ENCODE assay signal across 8 mouse cellular contexts in genomic region chr10:127326017-127326801, GRCm38 (mm10). TPM values are rescaled to one million over a fixed set of nuclear protein-coding genes. Genes with fewer than 3 reads are reported as not detected.
A peak's percentile ranks its signal among the peaks of the same experiment; 100 is the strongest.
DNase-seq lines count a peak whose midpoint lies in the region; ATAC-seq and TF ChIP-seq lines count a peak whose summit lies in the region.

No protein-coding gene starts in this region.

- H3K4me3 ChIP-seq in heart, embryonic 12.5 days = peak overlapping the region; percentile 49
- peak overlapping the region; percentile 41 for H3K4me3 ChIP-seq in kidney, postnatal 0 days (replicated peaks; ENCODE audit: low read depth, low read length)
- H3K4me3 ChIP-seq in midbrain, embryonic 11.5 days (ENCODE audit: low read depth, low read length) = peak overlapping the region; percentile 32

- H3K9me3 ChIP-seq in heart, embryonic 12.5 days (replicated peaks) = no peaks in the 10 kb centered on the region
- H3K9me3 ChIP-seq in kidney, postnatal 0 days (replicated peaks; ENCODE audit: low read length) = no peaks in the 10 kb centered on the region
- no peaks in the 10 kb centered on the region for H3K9me3 ChIP-seq in midbrain, embryonic 11.5 days (ENCODE audit: control insufficient read depth, low read length)

- no peak for TF ChIP-seq CTCF in brain, embryonic 14.5 days (IDR thresholded peaks at IDR 0.05; ENCODE audit: borderline replicate concordance, extremely low read depth, insufficient read depth, insufficient read length)
- TF ChIP-seq CTCF in kidney, postnatal 0 days (IDR thresholded peaks at IDR 0.05; ENCODE audit: low read depth) = no peak

- DNase-seq in cerebellum, postnatal 10 days = peak; percentile 45 to 53
- no peak for DNase-seq in cerebellum, adult 9-10 months
- peak; percentile 15 for DNase-seq in brain, embryonic 14.5 days (ENCODE audit: low read depth)
- no peak for DNase-seq in kidney, postnatal 0 days (ENCODE audit: low spot score)
- DNase-seq in midbrain, embryonic 11.5 days (ENCODE audit: low spot score, missing footprints) = peak; percentile 95
- peak; percentile 31 for DNase-seq in thymus, postnatal 25 days
- DNase-seq in left cerebral cortex, adult 8-10 months (ENCODE audit: low spot score in 2 of 2) = no peak

- H3K27ac ChIP-seq in heart, embryonic 12.5 days (ENCODE audit: poor library complexity, severe bottlenecking) = no peak overlapping the region
- no peak overlapping the region for H3K27ac ChIP-seq in kidney, postnatal 0 days
- H3K27ac ChIP-seq in midbrain, embryonic 11.5 days (ENCODE audit: low read depth, low read length) = no peak overlapping the region

- H3K36me3 ChIP-seq in heart, embryonic 12.5 days = no peaks in the 10 kb centered on the region
- no peaks in the 10 kb centered on the region for H3K36me3 ChIP-seq in kidney, postnatal 0 days (ENCODE audit: insufficient read depth, low read length)
- H3K36me3 ChIP-seq in midbrain, embryonic 11.5 days (ENCODE audit: control insufficient read depth, insufficient read depth, low read length) = no peaks in the 10 kb centered on the region; the same call in 1 of the 2 replicates

- peak; percentile 10; the same call in 1 of the 2 replicates for ATAC-seq in heart, embryonic 12.5 days (ENCODE audit: insufficient number of reproducible peaks, low FRiP score)
- peak; percentile 33 for ATAC-seq in kidney, postnatal 0 days (replicated peaks; ENCODE audit: low FRiP score, low read depth)
- ATAC-seq in midbrain, embryonic 11.5 days (ENCODE audit: low FRiP score) = peak; percentile 19; the same call in 1 of the 2 replicates

- H3K4me1 ChIP-seq in heart, embryonic 12.5 days (replicated peaks) = peaks cover 15% of the 10 kb centered on the region
- H3K4me1 ChIP-seq in kidney, postnatal 0 days (replicated peaks; ENCODE audit: insufficient read depth, low read length) = peaks cover 10% of the 10 kb centered on the region
- H3K4me1 ChIP-seq in midbrain, embryonic 11.5 days (ENCODE audit: control insufficient read depth, insufficient read depth, low read length) = peaks cover 10% of the 10 kb centered on the region

- no peak for TF ChIP-seq POLR2A in brain, embryonic 14.5 days (IDR thresholded peaks at IDR 0.05; ENCODE audit: borderline replicate concordance, extremely low read depth, insufficient read depth, insufficient read length, poor library complexity, severe bottlenecking)

- peaks cover 98% of the 10 kb centered on the region for H3K27me3 ChIP-seq in heart, embryonic 12.5 days (replicated peaks)
- H3K27me3 ChIP-seq in kidney, postnatal 0 days (ENCODE audit: insufficient read depth, low read length) = peaks cover 22% of the 10 kb centered on the region; the same call in 1 of the 2 replicates
- H3K27me3 ChIP-seq in midbrain, embryonic 11.5 days (ENCODE audit: control insufficient read depth, insufficient read depth, low read length) = peaks cover 52% of the 10 kb centered on the region

- WGBS in heart, embryonic 12.5 days = under 1% methylated on average over 54 of the region's 54 CpGs
- 1% methylated on average over 54 of the region's 54 CpGs for WGBS in kidney, postnatal 0 days
- WGBS in midbrain, embryonic 11.5 days = 1% methylated on average over 52 of the region's 54 CpGs

- H3K4me2 ChIP-seq in heart, embryonic 12.5 days = peak overlapping the region; percentile 94
- H3K4me2 ChIP-seq in kidney, postnatal 0 days (ENCODE audit: low read length) = peak overlapping the region; percentile 89
- peak overlapping the region; percentile 51 for H3K4me2 ChIP-seq in midbrain, embryonic 11.5 days

- H3K9ac ChIP-seq in heart, embryonic 12.5 days = peak overlapping the region; percentile 62
- H3K9ac ChIP-seq in kidney, postnatal 0 days (ENCODE audit: low read depth, low read length) = peak overlapping the region; percentile 52
- H3K9ac ChIP-seq in midbrain, embryonic 11.5 days (ENCODE audit: low read length) = peak overlapping the region; percentile 25; the same call in 1 of the 2 replicates

RNA-seq across cellular contexts. Expression of gene Arhgap9, which starts 4.4 kb away (rescaled TPM):
- polyA plus RNA-seq in brain, embryonic 14.5 days (2012; rRNA removed) = 0.49 and 0.71 TPM in 2 replicates
- 0.89 and 1.8 TPM in 2 replicates for polyA plus RNA-seq in heart, embryonic 12.5 days (2016; fragmentation: Nextera tagmentation; extraction: Ambion mirVana)
- polyA plus RNA-seq in kidney, postnatal 0 days (2015; fragmentation: Nextera tagmentation; extraction: Ambion mirVana) = 3.7 and 3.8 TPM in 2 replicates
- 1.1 and 1.4 TPM in 2 replicates for polyA plus RNA-seq in midbrain, embryonic 11.5 days (2014; fragmentation: Nextera tagmentation; extraction: Ambion mirVana)
- 1 to 10 TPM in 2 of 4 experiments, under 1 TPM in 2; 0.74 to 2.6 (median 1.6) TPM for total RNA-seq in left cerebral cortex, adult 8-10 months (2022)

RNA-seq across cellular contexts. Expression of gene Mars, which starts 14.6 kb away (rescaled TPM):
- 88.2 and 102 TPM in 2 replicates for polyA plus RNA-seq in brain, embryonic 14.5 days (2012; rRNA removed)
- 107 and 110 TPM in 2 replicates for polyA plus RNA-seq in heart, embryonic 12.5 days (2016; fragmentation: Nextera tagmentation; extraction: Ambion mirVana)
- polyA plus RNA-seq in kidney, postnatal 0 days (2015; fragmentation: Nextera tagmentation; extraction: Ambion mirVana) = 99.1 and 103 TPM in 2 replicates
- polyA plus RNA-seq in midbrain, embryonic 11.5 days (2014; fragmentation: Nextera tagmentation; extraction: Ambion mirVana) = 185 and 187 TPM in 2 replicates
- 10 to 100 TPM; 54.2 to 61.3 (median 56.8) TPM for total RNA-seq in left cerebral cortex, adult 8-10 months (2022)

RNA-seq across cellular contexts. Expression of gene Gli1, which starts 15.6 kb away (rescaled TPM):
- 7.4 and 11.3 TPM in 2 replicates for polyA plus RNA-seq in brain, embryonic 14.5 days (2012; rRNA removed)
- 0.31 and 0.41 TPM in 2 replicates for polyA plus RNA-seq in heart, embryonic 12.5 days (2016; fragmentation: Nextera tagmentation; extraction: Ambion mirVana)
- 3.3 and 4.1 TPM in 2 replicates for polyA plus RNA-seq in kidney, postnatal 0 days (2015; fragmentation: Nextera tagmentation; extraction: Ambion mirVana)
- 3.1 and 4.1 TPM in 2 replicates for polyA plus RNA-seq in midbrain, embryonic 11.5 days (2014; fragmentation: Nextera tagmentation; extraction: Ambion mirVana)
- 1 to 10 TPM; 2.9 to 5.4 (median 3.2) TPM for total RNA-seq in left cerebral cortex, adult 8-10 months (2022)

RNA-seq across cellular contexts. Expression of gene Inhbe, which starts 28.0 kb away (rescaled TPM):
- not detected in 2 replicates for polyA plus RNA-seq in brain, embryonic 14.5 days (2012; rRNA removed)
- polyA plus RNA-seq in heart, embryonic 12.5 days (2016; fragmentation: Nextera tagmentation; extraction: Ambion mirVana) = not detected in 2 replicates
- not detected in 2 replicates for polyA plus RNA-seq in kidney, postnatal 0 days (2015; fragmentation: Nextera tagmentation; extraction: Ambion mirVana)
- not detected in 2 replicates for polyA plus RNA-seq in midbrain, embryonic 11.5 days (2014; fragmentation: Nextera tagmentation; extraction: Ambion mirVana)
- under 1 TPM; 0.09 to 0.18 (median 0.16) TPM for total RNA-seq in left cerebral cortex, adult 8-10 months (2022)

RNA-seq across cellular contexts. Expression of gene Mbd6, which starts 37.4 kb away (rescaled TPM):
- 39.2 and 67.3 TPM in 2 replicates for polyA plus RNA-seq in brain, embryonic 14.5 days (2012; rRNA removed)
- 13.6 and 14.6 TPM in 2 replicates for polyA plus RNA-seq in heart, embryonic 12.5 days (2016; fragmentation: Nextera tagmentation; extraction: Ambion mirVana)
- 10.5 and 10.7 TPM in 2 replicates for polyA plus RNA-seq in kidney, postnatal 0 days (2015; fragmentation: Nextera tagmentation; extraction: Ambion mirVana)
- polyA plus RNA-seq in midbrain, embryonic 11.5 days (2014; fragmentation: Nextera tagmentation; extraction: Ambion mirVana) = 12.3 and 16.3 TPM in 2 replicates
- total RNA-seq in left cerebral cortex, adult 8-10 months (2022) = 10 to 100 TPM; 32.5 to 53.7 (median 44.4) TPM

Comparison
In these comparisons a context has a peak if more than half of its experiments do, and no peak if none do; other contexts are left out.
1. DNase-seq: peak in cerebellum, postnatal 10 days (2 of 2), brain, embryonic 14.5 days (single experiment), midbrain, embryonic 11.5 days (single experiment) and thymus, postnatal 25 days (single experiment); none in cerebellum, adult 9-10 months (single experiment), kidney, postnatal 0 days (single experiment) and left cerebral cortex, adult 8-10 months (0 of 2).
2. Peak in every context shown above with its lines, with median percentiles within 50 percentile points of each other: ATAC-seq, H3K4me2 ChIP-seq, H3K4me3 ChIP-seq and H3K9ac ChIP-seq.